Mouse (Mus musculus): ENCODE results near the gene Tmem69. TPM values are rescaled to one million over a fixed set of nuclear protein-coding genes. Genes with fewer than 3 reads are reported as not detected.

The Tmem69 gene
- polyA plus RNA-seq, 1 experiment from 2014 or later = 51.5 TPM

DNA sequence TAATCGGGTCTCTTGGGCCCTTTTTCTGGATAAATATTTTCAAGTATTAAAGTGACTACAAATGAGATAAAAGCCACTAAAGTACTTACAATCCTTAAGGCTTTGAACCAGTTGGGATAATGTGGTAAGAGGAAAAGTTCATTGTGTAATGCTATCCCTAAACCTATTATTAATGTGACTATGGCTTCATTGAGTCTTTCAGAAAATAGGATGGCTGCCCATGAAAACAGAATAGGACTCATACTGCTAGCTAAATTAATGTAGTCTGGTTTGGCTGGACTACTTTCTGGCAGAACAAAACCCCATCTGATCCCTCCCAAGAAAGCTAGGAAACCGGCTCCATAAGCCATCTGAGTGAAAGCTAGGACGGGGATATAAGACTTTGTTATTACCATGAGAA is 2.7 kb downstream of the Tmem69 start:
- Histone ChIP-seq H3K36me3 (ENCODE audit: control insufficient read depth, insufficient read depth, low read length) (peaks cover 5% of the 10 kb centered on the region; the same call in 1 of the 2 replicates), H3K27me3 (replicated peaks; ENCODE audit: control insufficient read depth, insufficient read depth, low read length) (no peaks in the 10 kb centered on the region), H3K4me2 (no peak overlapping the region), H3K4me3 (ENCODE audit: low read depth, low read length) (no peak overlapping the region), H3K9me3 (ENCODE audit: control insufficient read depth, low read length) (no peaks in the 10 kb centered on the region), H3K9ac (ENCODE audit: low read depth, low read length) (no peak overlapping the region), H3K27ac (ENCODE audit: low read depth, low read length) (no peak overlapping the region), H3K4me1 (replicated peaks; ENCODE audit: control insufficient read depth, insufficient read depth, low read length) (0 out of 2 replicates have a peak, but pooled peaks cover 3% of the 10 kb centered on the region)
- WGBS = 86% methylated on average over 3 of the region's 3 CpGs
- DNase-seq (ENCODE audit: low spot score) (no peak), ATAC-seq (replicated peaks; ENCODE audit: low FRiP score) (no peak)

DNA sequence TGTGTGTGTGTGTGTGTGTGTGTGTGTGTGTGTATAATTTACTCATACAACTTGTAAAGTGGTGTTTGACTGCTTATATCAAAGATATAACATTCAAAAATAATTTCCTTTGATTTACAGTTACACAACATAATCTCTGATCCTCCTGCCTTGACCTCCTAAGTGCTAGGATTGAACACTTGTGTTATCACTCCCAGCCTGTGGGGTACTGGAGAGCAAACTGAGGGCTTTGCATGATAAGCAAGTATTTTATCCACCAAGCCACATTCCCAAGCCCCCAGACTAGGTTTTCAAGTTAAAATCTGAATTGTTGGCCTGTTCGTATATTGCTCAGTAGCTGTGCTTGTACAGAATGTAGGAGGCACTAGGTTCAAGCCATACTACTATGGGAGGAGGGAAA is 5.3 kb downstream of the Tmem69 start:
- WGBS = 58% methylated on average over 1 of the region's 1 CpGs
- Histone ChIP-seq H3K9ac (ENCODE audit: low read depth, low read length) (no peak overlapping the region), H3K9me3 (ENCODE audit: control insufficient read depth, low read length) (no peaks in the 10 kb centered on the region), H3K27me3 (replicated peaks; ENCODE audit: control insufficient read depth, insufficient read depth, low read length) (no peaks in the 10 kb centered on the region), H3K4me3 (ENCODE audit: low read depth, low read length) (no peak overlapping the region), H3K4me2 (no peak overlapping the region), H3K27ac (ENCODE audit: low read depth, low read length) (no peak overlapping the region), H3K4me1 (replicated peaks; ENCODE audit: control insufficient read depth, insufficient read depth, low read length) (0 out of 2 replicates have a peak, but pooled peaks cover 3% of the 10 kb centered on the region), H3K36me3 (ENCODE audit: control insufficient read depth, insufficient read depth, low read length) (peaks cover 5% of the 10 kb centered on the region; the same call in 1 of the 2 replicates)
- DNase-seq (ENCODE audit: low spot score) = no peak
- ATAC-seq (replicated peaks; ENCODE audit: low FRiP score) = peak; percentile 66

DNA sequence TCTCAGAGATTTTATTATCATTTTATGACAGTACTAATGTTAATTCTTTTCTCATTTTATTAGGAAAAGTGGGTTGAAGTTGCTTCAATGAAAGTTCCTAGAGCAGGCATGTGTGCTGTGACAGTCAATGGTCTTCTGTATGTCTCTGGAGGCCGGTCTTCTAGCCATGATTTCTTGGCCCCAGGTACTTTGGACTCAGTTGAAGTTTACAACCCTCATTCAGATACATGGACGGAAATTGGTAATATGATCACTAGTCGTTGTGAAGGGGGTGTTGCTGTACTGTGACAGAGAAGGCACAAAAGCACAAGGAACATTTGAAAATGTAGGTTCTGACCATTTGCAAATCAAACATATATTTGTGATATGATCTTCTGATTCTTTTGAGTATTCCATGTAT is 18.0 kb downstream of the Tmem69 start:
- 82% methylated on average over 3 of the region's 3 CpGs for WGBS
- DNase-seq (ENCODE audit: low spot score) (no peak), ATAC-seq (replicated peaks; ENCODE audit: low FRiP score) (no peak)
- Histone ChIP-seq H3K4me3 (ENCODE audit: low read depth, low read length) (no peak overlapping the region), H3K27ac (ENCODE audit: low read depth, low read length) (no peak overlapping the region), H3K36me3 (ENCODE audit: control insufficient read depth, insufficient read depth, low read length) (peaks cover 2% of the 10 kb centered on the region; the same call in 1 of the 2 replicates), H3K9me3 (ENCODE audit: control insufficient read depth, low read length) (no peaks in the 10 kb centered on the region), H3K4me1 (replicated peaks; ENCODE audit: control insufficient read depth, insufficient read depth, low read length) (no peaks in the 10 kb centered on the region), H3K4me2 (no peak overlapping the region), H3K27me3 (replicated peaks; ENCODE audit: control insufficient read depth, insufficient read depth, low read length) (no peaks in the 10 kb centered on the region), H3K9ac (ENCODE audit: low read depth, low read length) (no peak overlapping the region)

- no peak for ATAC-seq (replicated peaks; ENCODE audit: low FRiP score)
- no peak overlapping the region for H3K4me2 ChIP-seq
- no peak overlapping the region for H3K9ac ChIP-seq (ENCODE audit: low read depth, low read length)
- H3K27ac ChIP-seq (ENCODE audit: low read depth, low read length) = no peak overlapping the region
- H3K4me3 ChIP-seq (ENCODE audit: low read depth, low read length) = no peak overlapping the region
- H3K9me3 ChIP-seq (ENCODE audit: control insufficient read depth, low read length) = no peaks in the 10 kb centered on the region
- no peaks in the 10 kb centered on the region for H3K27me3 ChIP-seq (replicated peaks; ENCODE audit: control insufficient read depth, insufficient read depth, low read length)
- no peaks in the 10 kb centered on the region for H3K4me1 ChIP-seq (replicated peaks; ENCODE audit: control insufficient read depth, insufficient read depth, low read length)
- peaks cover 2% of the 10 kb centered on the region; the same call in 1 of the 2 replicates for H3K36me3 ChIP-seq (ENCODE audit: control insufficient read depth, insufficient read depth, low read length)
- DNase-seq (ENCODE audit: low spot score) = no peak
Measured at GRCm38 (mm10) chr4:116536351-116536750, 19.4 kb downstream of the Tmem69 start.

GRCm38 (mm10) chr4:116531109-116531508 is 24.6 kb downstream of the Tmem69 start:
- 65% methylated on average over 2 of the region's 2 CpGs for WGBS
- no peaks in the 10 kb centered on the region for H3K27me3 ChIP-seq (replicated peaks; ENCODE audit: control insufficient read depth, insufficient read depth, low read length)
- H3K4me3 ChIP-seq (ENCODE audit: low read depth, low read length) = no peak overlapping the region
- H3K9me3 ChIP-seq (ENCODE audit: control insufficient read depth, low read length) = no peaks in the 10 kb centered on the region
- peaks cover 4% of the 10 kb centered on the region; the same call in 1 of the 2 replicates for H3K36me3 ChIP-seq (ENCODE audit: control insufficient read depth, insufficient read depth, low read length)
- no peaks in the 10 kb centered on the region for H3K4me1 ChIP-seq (replicated peaks; ENCODE audit: control insufficient read depth, insufficient read depth, low read length)
- H3K9ac ChIP-seq (ENCODE audit: low read depth, low read length) = no peak overlapping the region
- DNase-seq (ENCODE audit: low spot score) = no peak
- no peak overlapping the region for H3K4me2 ChIP-seq
- no peak overlapping the region for H3K27ac ChIP-seq (ENCODE audit: low read depth, low read length)
- no peak for ATAC-seq (replicated peaks; ENCODE audit: low FRiP score)

GRCm38 (mm10) chr4:116507425-116508218 is 48.1 kb downstream of the Tmem69 start, which contains the start of gene Ipp:
Gene Ipp (plus strand): TSS chr4:116507549.
- DNase-seq (ENCODE audit: low spot score) = peak; percentile 93
- Histone ChIP-seq H3K36me3 (ENCODE audit: control insufficient read depth, insufficient read depth, low read length) (peaks cover 4% of the 10 kb centered on the region; the same call in 1 of the 2 replicates), H3K9me3 (ENCODE audit: control insufficient read depth, low read length) (no peaks in the 10 kb centered on the region), H3K4me2 (peak within 1 kb of the TSS; percentile 82), H3K4me3 (ENCODE audit: low read depth, low read length) (peak within 1 kb of the TSS; percentile 73), H3K9ac (ENCODE audit: low read depth, low read length) (peak within 1 kb of the TSS; percentile 91), H3K27ac (ENCODE audit: low read depth, low read length) (peak within 1 kb of the TSS; percentile 91), H3K4me1 (replicated peaks; ENCODE audit: control insufficient read depth, insufficient read depth, low read length) (0 out of 2 replicates have a peak, but pooled peaks cover 3% of the 10 kb centered on the region), H3K27me3 (replicated peaks; ENCODE audit: control insufficient read depth, insufficient read depth, low read length) (no peaks in the 10 kb centered on the region)
- ATAC-seq (replicated peaks; ENCODE audit: low FRiP score) = peak; percentile 97
- under 1% methylated on average over 55 of the region's 55 CpGs for WGBS

DNA sequence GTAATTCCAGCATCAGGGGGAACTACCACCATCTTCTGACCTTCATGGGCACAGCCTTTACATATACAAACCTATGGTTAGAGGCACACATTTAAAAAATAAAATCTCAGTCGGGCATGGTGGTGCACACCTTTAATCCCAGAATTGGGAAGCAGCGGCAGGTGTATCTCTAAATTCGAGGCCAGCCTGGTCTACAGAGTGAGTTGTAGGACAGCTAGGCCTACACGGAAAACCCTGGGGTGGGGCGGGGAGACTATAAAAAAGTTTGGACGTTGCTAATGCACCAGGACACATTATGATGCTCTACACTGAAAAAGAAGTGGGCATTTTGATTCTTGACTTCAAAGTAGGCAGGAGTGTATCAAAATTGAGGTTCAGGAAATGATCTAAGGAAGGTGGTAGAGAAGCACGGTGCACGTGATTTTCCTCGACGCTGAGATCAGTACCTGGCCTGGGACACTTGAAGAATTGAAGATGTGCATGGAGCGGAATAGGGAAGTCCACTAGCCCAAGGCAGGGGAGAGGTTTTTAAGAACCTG is 48.8 kb downstream of the Tmem69 start:
- 23% methylated on average over 11 of the region's 11 CpGs for WGBS
- peak; percentile 17; the same call in 1 of the 2 replicates for ATAC-seq (replicated peaks; ENCODE audit: low FRiP score)

More for the DNA sequence above, 48.8 kb downstream of the Tmem69 start:
- H3K36me3 ChIP-seq (ENCODE audit: control insufficient read depth, insufficient read depth, low read length) = peaks cover 4% of the 10 kb centered on the region; the same call in 1 of the 2 replicates
- H3K9ac ChIP-seq (ENCODE audit: low read depth, low read length) = peak overlapping the region; percentile 68
- no peaks in the 10 kb centered on the region for H3K9me3 ChIP-seq (ENCODE audit: control insufficient read depth, low read length)
- peak overlapping the region; percentile 55 for H3K27ac ChIP-seq (ENCODE audit: low read depth, low read length)
- H3K4me2 ChIP-seq = peak overlapping the region; percentile 82
- peak overlapping the region; percentile 73 for H3K4me3 ChIP-seq (ENCODE audit: low read depth, low read length)
- no peaks in the 10 kb centered on the region for H3K27me3 ChIP-seq (replicated peaks; ENCODE audit: control insufficient read depth, insufficient read depth, low read length)
- no peak for DNase-seq (ENCODE audit: low spot score)
- 0 out of 2 replicates have a peak, but pooled peaks cover 3% of the 10 kb centered on the region for H3K4me1 ChIP-seq (replicated peaks; ENCODE audit: control insufficient read depth, insufficient read depth, low read length)

Measured in liver, embryonic 11.5 days (tissue).